Mouse (Mus musculus): ENCODE measurements at regions not wholly inside any gene's neighbourhood (a gene's known extent, or its start where the extent isn't known, plus 50 kb on each side); places are given as distances from the start of the nearest gene placed in this dataset.

GRCm38 (mm10) chr3:50830926-50831325, 387.5 kb upstream of the Slc7a11 start:
- Histone ChIP-seq H3K27me3 (ENCODE audit: control insufficient read depth, insufficient read depth, low read length) (no peaks in the 10 kb centered on the region), H3K4me1 (replicated peaks; ENCODE audit: control insufficient read depth, insufficient read depth, low read length) (no peaks in the 10 kb centered on the region), H3K9me3 (ENCODE audit: control insufficient read depth, low read length) (no peaks in the 10 kb centered on the region), H3K4me3 (ENCODE audit: low read depth, low read length) (no peak overlapping the region), H3K27ac (ENCODE audit: low read depth, low read length) (no peak overlapping the region), H3K4me2 (replicated peaks; ENCODE audit: low read depth, low read length) (no peak overlapping the region), H3K36me3 (ENCODE audit: control insufficient read depth, insufficient read depth, low read length) (no peaks in the 10 kb centered on the region), H3K9ac (ENCODE audit: low read depth, low read length) (no peak overlapping the region)
- 86% methylated on average over 9 of the region's 9 CpGs for WGBS
- ATAC-seq (ENCODE audit: low FRiP score) (no peak), DNase-seq (ENCODE audit: low spot score) (no peak)

- Histone ChIP-seq H3K9me3 (ENCODE audit: control insufficient read depth, low read length) (no peaks in the 10 kb centered on the region), H3K27me3 (ENCODE audit: control insufficient read depth, insufficient read depth, low read length) (no peaks in the 10 kb centered on the region), H3K9ac (ENCODE audit: low read depth, low read length) (no peak overlapping the region), H3K4me3 (ENCODE audit: low read depth, low read length) (no peak overlapping the region), H3K4me1 (replicated peaks; ENCODE audit: control insufficient read depth, insufficient read depth, low read length) (no peaks in the 10 kb centered on the region), H3K27ac (ENCODE audit: low read depth, low read length) (no peak overlapping the region), H3K36me3 (ENCODE audit: control insufficient read depth, insufficient read depth, low read length) (no peaks in the 10 kb centered on the region), H3K4me2 (replicated peaks; ENCODE audit: low read depth, low read length) (no peak overlapping the region)
- ATAC-seq (ENCODE audit: low FRiP score) = no peak
- 69% methylated on average over 4 of the region's 4 CpGs for WGBS
- DNase-seq (ENCODE audit: low spot score) = no peak
Observed at GRCm38 (mm10) chr3:50842216-50842615, 382.0 kb upstream of the Noct start.

GRCm38 (mm10) chr3:50844835-50845301, 379.4 kb upstream of the Noct start:
- no peak overlapping the region for H3K27ac ChIP-seq (ENCODE audit: low read depth, low read length)
- no peaks in the 10 kb centered on the region for H3K4me1 ChIP-seq (replicated peaks; ENCODE audit: control insufficient read depth, insufficient read depth, low read length)
- WGBS = 71% methylated on average over 8 of the region's 8 CpGs
- H3K4me3 ChIP-seq (ENCODE audit: low read depth, low read length) = no peak overlapping the region
- no peaks in the 10 kb centered on the region for H3K9me3 ChIP-seq (ENCODE audit: control insufficient read depth, low read length)
- no peaks in the 10 kb centered on the region for H3K36me3 ChIP-seq (ENCODE audit: control insufficient read depth, insufficient read depth, low read length)
- no peak overlapping the region for H3K4me2 ChIP-seq (replicated peaks; ENCODE audit: low read depth, low read length)
- no peak overlapping the region for H3K9ac ChIP-seq (ENCODE audit: low read depth, low read length)
- no peaks in the 10 kb centered on the region for H3K27me3 ChIP-seq (ENCODE audit: control insufficient read depth, insufficient read depth, low read length)
- ATAC-seq (ENCODE audit: low FRiP score) (no peak), DNase-seq (ENCODE audit: low spot score) (no peak)

GRCm38 (mm10) chr3:50845311-50845710, 378.9 kb upstream of the Noct start:
- no peaks in the 10 kb centered on the region for H3K4me1 ChIP-seq (replicated peaks; ENCODE audit: control insufficient read depth, insufficient read depth, low read length)
- H3K9me3 ChIP-seq (ENCODE audit: control insufficient read depth, low read length) = no peaks in the 10 kb centered on the region
- no peak overlapping the region for H3K27ac ChIP-seq (ENCODE audit: low read depth, low read length)
- no peak overlapping the region for H3K4me2 ChIP-seq (replicated peaks; ENCODE audit: low read depth, low read length)
- no peaks in the 10 kb centered on the region for H3K27me3 ChIP-seq (ENCODE audit: control insufficient read depth, insufficient read depth, low read length)
- WGBS = 39% methylated on average over 2 of the region's 2 CpGs
- no peak for DNase-seq (ENCODE audit: low spot score)
- H3K9ac ChIP-seq (ENCODE audit: low read depth, low read length) = no peak overlapping the region
- ATAC-seq (ENCODE audit: low FRiP score) = no peak
- no peak overlapping the region for H3K4me3 ChIP-seq (ENCODE audit: low read depth, low read length)
- no peaks in the 10 kb centered on the region for H3K36me3 ChIP-seq (ENCODE audit: control insufficient read depth, insufficient read depth, low read length)

- no peaks in the 10 kb centered on the region for H3K4me1 ChIP-seq (replicated peaks; ENCODE audit: control insufficient read depth, insufficient read depth, low read length)
Observed at GRCm38 (mm10) chr3:50848528-50848927, 375.7 kb upstream of the Noct start.

GRCm38 (mm10) chr3:50851083-50851637, 373.1 kb upstream of the Noct start:
- no peaks in the 10 kb centered on the region for H3K4me1 ChIP-seq (replicated peaks; ENCODE audit: control insufficient read depth, insufficient read depth, low read length)
- no peak overlapping the region for H3K4me2 ChIP-seq (replicated peaks; ENCODE audit: low read depth, low read length)
- H3K27ac ChIP-seq (ENCODE audit: low read depth, low read length) = no peak overlapping the region
- no peaks in the 10 kb centered on the region for H3K9me3 ChIP-seq (ENCODE audit: control insufficient read depth, low read length)
- DNase-seq (ENCODE audit: low spot score) (no peak), ATAC-seq (ENCODE audit: low FRiP score) (no peak)
- H3K9ac ChIP-seq (ENCODE audit: low read depth, low read length) = no peak overlapping the region
- H3K27me3 ChIP-seq (ENCODE audit: control insufficient read depth, insufficient read depth, low read length) = no peaks in the 10 kb centered on the region
- no peak overlapping the region for H3K4me3 ChIP-seq (ENCODE audit: low read depth, low read length)
- H3K36me3 ChIP-seq (ENCODE audit: control insufficient read depth, insufficient read depth, low read length) = no peaks in the 10 kb centered on the region
- WGBS = 91% methylated on average over 5 of the region's 5 CpGs

More at GRCm38 (mm10) chr3:50848528-50848927, 375.7 kb upstream of the Noct start:
- no peaks in the 10 kb centered on the region for H3K36me3 ChIP-seq (ENCODE audit: control insufficient read depth, insufficient read depth, low read length)
- H3K9me3 ChIP-seq (ENCODE audit: control insufficient read depth, low read length) = no peaks in the 10 kb centered on the region
- WGBS = 81% methylated on average over 3 of the region's 3 CpGs
- no peak overlapping the region for H3K9ac ChIP-seq (ENCODE audit: low read depth, low read length)
- H3K4me3 ChIP-seq (ENCODE audit: low read depth, low read length) = no peak overlapping the region
- no peak overlapping the region for H3K27ac ChIP-seq (ENCODE audit: low read depth, low read length)
- no peak for DNase-seq (ENCODE audit: low spot score)
- no peaks in the 10 kb centered on the region for H3K27me3 ChIP-seq (ENCODE audit: control insufficient read depth, insufficient read depth, low read length)
- H3K4me2 ChIP-seq (replicated peaks; ENCODE audit: low read depth, low read length) = no peak overlapping the region
- ATAC-seq (ENCODE audit: low FRiP score) = no peak

GRCm38 (mm10) chr3:50867105-50867504, 357.1 kb upstream of the Noct start:
- no peaks in the 10 kb centered on the region for H3K4me1 ChIP-seq (replicated peaks; ENCODE audit: control insufficient read depth, insufficient read depth, low read length)
- WGBS = 95% methylated on average over 1 of the region's 1 CpGs
- no peaks in the 10 kb centered on the region for H3K36me3 ChIP-seq (ENCODE audit: control insufficient read depth, insufficient read depth, low read length)
- no peak overlapping the region for H3K4me3 ChIP-seq (ENCODE audit: low read depth, low read length)
- H3K9ac ChIP-seq (ENCODE audit: low read depth, low read length) = no peak overlapping the region
- no peak for ATAC-seq (ENCODE audit: low FRiP score)
- no peaks in the 10 kb centered on the region for H3K9me3 ChIP-seq (ENCODE audit: control insufficient read depth, low read length)
- no peak overlapping the region for H3K4me2 ChIP-seq (replicated peaks; ENCODE audit: low read depth, low read length)
- DNase-seq (ENCODE audit: low spot score) = no peak
- no peaks in the 10 kb centered on the region for H3K27me3 ChIP-seq (ENCODE audit: control insufficient read depth, insufficient read depth, low read length)
- H3K27ac ChIP-seq (ENCODE audit: low read depth, low read length) = no peak overlapping the region

- DNase-seq (ENCODE audit: low spot score) (no peak), ATAC-seq (ENCODE audit: low FRiP score) (no peak)
- WGBS = 89% methylated on average over 3 of the region's 3 CpGs
- Histone ChIP-seq H3K4me1 (replicated peaks; ENCODE audit: control insufficient read depth, insufficient read depth, low read length) (no peaks in the 10 kb centered on the region), H3K4me3 (ENCODE audit: low read depth, low read length) (no peak overlapping the region), H3K4me2 (replicated peaks; ENCODE audit: low read depth, low read length) (no peak overlapping the region), H3K27me3 (ENCODE audit: control insufficient read depth, insufficient read depth, low read length) (no peaks in the 10 kb centered on the region), H3K27ac (ENCODE audit: low read depth, low read length) (no peak overlapping the region), H3K9ac (ENCODE audit: low read depth, low read length) (no peak overlapping the region), H3K9me3 (ENCODE audit: control insufficient read depth, low read length) (no peaks in the 10 kb centered on the region), H3K36me3 (ENCODE audit: control insufficient read depth, insufficient read depth, low read length) (no peaks in the 10 kb centered on the region)
Observed at GRCm38 (mm10) chr3:50869211-50869610, 355.0 kb upstream of the Noct start.

- no peak overlapping the region for H3K4me2 ChIP-seq (replicated peaks; ENCODE audit: low read depth, low read length)
Observed at GRCm38 (mm10) chr3:50879050-50879449, 345.2 kb upstream of the Noct start.

More at GRCm38 (mm10) chr3:50879050-50879449, 345.2 kb upstream of the Noct start:
- ATAC-seq (ENCODE audit: low FRiP score) = no peak
- WGBS = 87% methylated on average over 4 of the region's 4 CpGs
- H3K4me1 ChIP-seq (replicated peaks; ENCODE audit: control insufficient read depth, insufficient read depth, low read length) = no peaks in the 10 kb centered on the region
- no peak overlapping the region for H3K9ac ChIP-seq (ENCODE audit: low read depth, low read length)
- DNase-seq (ENCODE audit: low spot score) = no peak
- no peak overlapping the region for H3K4me3 ChIP-seq (ENCODE audit: low read depth, low read length)
- no peaks in the 10 kb centered on the region for H3K9me3 ChIP-seq (ENCODE audit: control insufficient read depth, low read length)
- no peaks in the 10 kb centered on the region for H3K27me3 ChIP-seq (ENCODE audit: control insufficient read depth, insufficient read depth, low read length)
- no peaks in the 10 kb centered on the region for H3K36me3 ChIP-seq (ENCODE audit: control insufficient read depth, insufficient read depth, low read length)
- no peak overlapping the region for H3K27ac ChIP-seq (ENCODE audit: low read depth, low read length)

Data from hindbrain, embryonic 11.5 days (tissue).